Mouse (Mus musculus): ENCODE results near the gene Rgl1. TPM values are rescaled to one million over a fixed set of nuclear protein-coding genes. Genes with fewer than 3 reads are reported as not detected.

Rgl1 gene
- polyA plus RNA-seq, 1 experiment from 2014 or later = 32.7 TPM

- WGBS = 82% methylated on average over 11 of the region's 11 CpGs
Measured at GRCm38 (mm10) chr1:152523292-152523691, 242.9 kb downstream of the Rgl1 start.

GRCm38 (mm10) chr1:152522226-152522625 lies 243.9 kb downstream of the Rgl1 start:
- H3K4me3 ChIP-seq (ENCODE audit: low read depth, low read length) = no peak overlapping the region
- DNase-seq (ENCODE audit: low spot score) (no peak), ATAC-seq (ENCODE audit: insufficient number of reproducible peaks, low FRiP score, low TSS enrichment, low read depth) (no peak)
- H3K27ac ChIP-seq (replicated peaks; ENCODE audit: low read depth, low read length) = no peak overlapping the region
- no peak overlapping the region for H3K4me2 ChIP-seq (ENCODE audit: low read depth, severe bottlenecking)
- H3K9ac ChIP-seq (ENCODE audit: low read length) = no peak overlapping the region
- H3K27me3 ChIP-seq (ENCODE audit: control insufficient read depth, insufficient read depth, low read length) = no peaks in the 10 kb centered on the region
- WGBS = 90% methylated on average over 3 of the region's 3 CpGs
- H3K36me3 ChIP-seq (ENCODE audit: control insufficient read depth, insufficient read depth, low read length) = peaks cover 4% of the 10 kb centered on the region
- H3K4me1 ChIP-seq (ENCODE audit: control insufficient read depth, insufficient read depth, low read length) = no peaks in the 10 kb centered on the region
- H3K9me3 ChIP-seq (ENCODE audit: control insufficient read depth, low read length) = no peaks in the 10 kb centered on the region

More at GRCm38 (mm10) chr1:152523292-152523691, 242.9 kb downstream of the Rgl1 start:
- Histone ChIP-seq H3K27ac (replicated peaks; ENCODE audit: low read depth, low read length) (no peak overlapping the region), H3K4me3 (ENCODE audit: low read depth, low read length) (no peak overlapping the region), H3K4me2 (ENCODE audit: low read depth, severe bottlenecking) (no peak overlapping the region), H3K9me3 (ENCODE audit: control insufficient read depth, low read length) (no peaks in the 10 kb centered on the region), H3K4me1 (ENCODE audit: control insufficient read depth, insufficient read depth, low read length) (no peaks in the 10 kb centered on the region), H3K9ac (ENCODE audit: low read length) (no peak overlapping the region), H3K36me3 (ENCODE audit: control insufficient read depth, insufficient read depth, low read length) (peaks cover 3% of the 10 kb centered on the region), H3K27me3 (ENCODE audit: control insufficient read depth, insufficient read depth, low read length) (no peaks in the 10 kb centered on the region)
- ATAC-seq (ENCODE audit: insufficient number of reproducible peaks, low FRiP score, low TSS enrichment, low read depth) (no peak), DNase-seq (ENCODE audit: low spot score) (no peak)

GRCm38 (mm10) chr1:152520798-152521575 lies 245.2 kb downstream of the Rgl1 start:
- Histone ChIP-seq H3K4me3 (ENCODE audit: low read depth, low read length) (no peak overlapping the region), H3K36me3 (ENCODE audit: control insufficient read depth, insufficient read depth, low read length) (peaks cover 4% of the 10 kb centered on the region), H3K27me3 (ENCODE audit: control insufficient read depth, insufficient read depth, low read length) (no peaks in the 10 kb centered on the region), H3K27ac (replicated peaks; ENCODE audit: low read depth, low read length) (no peak overlapping the region), H3K4me2 (ENCODE audit: low read depth, severe bottlenecking) (no peak overlapping the region), H3K9ac (ENCODE audit: low read length) (no peak overlapping the region), H3K4me1 (ENCODE audit: control insufficient read depth, insufficient read depth, low read length) (no peaks in the 10 kb centered on the region), H3K9me3 (ENCODE audit: control insufficient read depth, low read length) (no peaks in the 10 kb centered on the region)
- ATAC-seq (ENCODE audit: insufficient number of reproducible peaks, low FRiP score, low TSS enrichment, low read depth) (no peak), DNase-seq (ENCODE audit: low spot score) (peak; percentile 76)
- WGBS = 74% methylated on average over 16 of the region's 16 CpGs

GRCm38 (mm10) chr1:152518971-152519370 lies 247.2 kb downstream of the Rgl1 start:
- H3K36me3 ChIP-seq (ENCODE audit: control insufficient read depth, insufficient read depth, low read length) = peaks cover 2% of the 10 kb centered on the region; the same call in 1 of the 2 replicates
- no peak for DNase-seq (ENCODE audit: low spot score)
- H3K27me3 ChIP-seq (ENCODE audit: control insufficient read depth, insufficient read depth, low read length) = no peaks in the 10 kb centered on the region
- no peak overlapping the region for H3K9ac ChIP-seq (ENCODE audit: low read length)
- H3K27ac ChIP-seq (replicated peaks; ENCODE audit: low read depth, low read length) = no peak overlapping the region
- H3K4me3 ChIP-seq (ENCODE audit: low read depth, low read length) = no peak overlapping the region
- no peak for ATAC-seq (ENCODE audit: insufficient number of reproducible peaks, low FRiP score, low TSS enrichment, low read depth)
- WGBS = 94% methylated on average over 8 of the region's 8 CpGs
- no peak overlapping the region for H3K4me2 ChIP-seq (ENCODE audit: low read depth, severe bottlenecking)
- no peaks in the 10 kb centered on the region for H3K9me3 ChIP-seq (ENCODE audit: control insufficient read depth, low read length)
- no peaks in the 10 kb centered on the region for H3K4me1 ChIP-seq (ENCODE audit: control insufficient read depth, insufficient read depth, low read length)

GRCm38 (mm10) chr1:152517057-152517570 lies 249.0 kb downstream of the Rgl1 start:
- Histone ChIP-seq H3K36me3 (ENCODE audit: control insufficient read depth, insufficient read depth, low read length) (peaks cover 2% of the 10 kb centered on the region; the same call in 1 of the 2 replicates), H3K27me3 (ENCODE audit: control insufficient read depth, insufficient read depth, low read length) (no peaks in the 10 kb centered on the region), H3K9me3 (ENCODE audit: control insufficient read depth, low read length) (no peaks in the 10 kb centered on the region), H3K4me2 (ENCODE audit: low read depth, severe bottlenecking) (no peak overlapping the region), H3K27ac (replicated peaks; ENCODE audit: low read depth, low read length) (no peak overlapping the region), H3K4me3 (ENCODE audit: low read depth, low read length) (no peak overlapping the region), H3K9ac (ENCODE audit: low read length) (no peak overlapping the region), H3K4me1 (ENCODE audit: control insufficient read depth, insufficient read depth, low read length) (no peaks in the 10 kb centered on the region)
- ATAC-seq (ENCODE audit: insufficient number of reproducible peaks, low FRiP score, low TSS enrichment, low read depth) = no peak
- no peak for DNase-seq (ENCODE audit: low spot score)
- WGBS = 85% methylated on average over 4 of the region's 4 CpGs

GRCm38 (mm10) chr1:152514256-152514655 lies 251.9 kb downstream of the Rgl1 start:
- Histone ChIP-seq H3K9ac (ENCODE audit: low read length) (no peak overlapping the region), H3K36me3 (ENCODE audit: control insufficient read depth, insufficient read depth, low read length) (peaks cover 2% of the 10 kb centered on the region; the same call in 1 of the 2 replicates), H3K27ac (replicated peaks; ENCODE audit: low read depth, low read length) (no peak overlapping the region), H3K4me2 (ENCODE audit: low read depth, severe bottlenecking) (no peak overlapping the region), H3K9me3 (ENCODE audit: control insufficient read depth, low read length) (no peaks in the 10 kb centered on the region), H3K4me1 (ENCODE audit: control insufficient read depth, insufficient read depth, low read length) (no peaks in the 10 kb centered on the region), H3K4me3 (ENCODE audit: low read depth, low read length) (no peak overlapping the region), H3K27me3 (ENCODE audit: control insufficient read depth, insufficient read depth, low read length) (no peaks in the 10 kb centered on the region)
- DNase-seq (ENCODE audit: low spot score) (no peak), ATAC-seq (ENCODE audit: insufficient number of reproducible peaks, low FRiP score, low TSS enrichment, low read depth) (no peak)
- WGBS = 60% methylated on average over 4 of the region's 4 CpGs

- Histone ChIP-seq H3K27me3 (ENCODE audit: control insufficient read depth, insufficient read depth, low read length) (no peaks in the 10 kb centered on the region), H3K4me1 (ENCODE audit: control insufficient read depth, insufficient read depth, low read length) (no peaks in the 10 kb centered on the region), H3K4me2 (ENCODE audit: low read depth, severe bottlenecking) (no peak overlapping the region), H3K36me3 (ENCODE audit: control insufficient read depth, insufficient read depth, low read length) (no peaks in the 10 kb centered on the region), H3K27ac (replicated peaks; ENCODE audit: low read depth, low read length) (no peak overlapping the region), H3K4me3 (ENCODE audit: low read depth, low read length) (no peak overlapping the region), H3K9me3 (ENCODE audit: control insufficient read depth, low read length) (no peaks in the 10 kb centered on the region), H3K9ac (ENCODE audit: low read length) (no peak overlapping the region)
- 75% methylated on average over 4 of the region's 4 CpGs for WGBS
- DNase-seq (ENCODE audit: low spot score) = no peak
- 0 out of 2 replicates have a peak, but pooled peaks have one; percentile 26 for ATAC-seq (ENCODE audit: insufficient number of reproducible peaks, low FRiP score, low TSS enrichment, low read depth)
Measured at GRCm38 (mm10) chr1:152511237-152511636, 254.9 kb downstream of the Rgl1 start.

- Histone ChIP-seq H3K4me3 (ENCODE audit: low read depth, low read length) (no peak overlapping the region), H3K27ac (replicated peaks; ENCODE audit: low read depth, low read length) (no peak overlapping the region), H3K4me1 (ENCODE audit: control insufficient read depth, insufficient read depth, low read length) (no peaks in the 10 kb centered on the region), H3K9me3 (ENCODE audit: control insufficient read depth, low read length) (no peaks in the 10 kb centered on the region), H3K36me3 (ENCODE audit: control insufficient read depth, insufficient read depth, low read length) (no peaks in the 10 kb centered on the region), H3K4me2 (ENCODE audit: low read depth, severe bottlenecking) (no peak overlapping the region), H3K9ac (ENCODE audit: low read length) (no peak overlapping the region), H3K27me3 (ENCODE audit: control insufficient read depth, insufficient read depth, low read length) (no peaks in the 10 kb centered on the region)
- DNase-seq (ENCODE audit: low spot score) = no peak
- ATAC-seq (ENCODE audit: insufficient number of reproducible peaks, low FRiP score, low TSS enrichment, low read depth) = no peak
- 92% methylated on average over 11 of the region's 11 CpGs for WGBS
Measured at GRCm38 (mm10) chr1:152508481-152509220, 257.5 kb downstream of the Rgl1 start.
